Mouse (Mus musculus) forebrain, embryonic 13.5 days (tissue): ENCODE measurements around the gene Mettl7a3. TPM values are rescaled to one million over a fixed set of nuclear protein-coding genes. Genes with fewer than 3 reads are reported as not detected.
"Not testable (repeated sequence)": the region's sequence is repeated elsewhere in the genome, so short reads cannot be mapped to it uniquely, and the experiment has no call there.

Experiments
- ATAC-seq: fragments of 200-750 bp; cut with Nextera tagmentation; 2 replicates; pipeline ENCODE4 v1.8.0; 2017
- H3K27ac ChIP-seq: fragments of 300-500 bp; sonication (generic); 2 replicates; pipeline ENCODE4 v1.5.1; 2015; ENCODE audit warnings: inconsistent platforms, mild to moderate bottlenecking, moderate library complexity
- H3K27me3 ChIP-seq: fragments of 300-500 bp; sonication (generic); 2 replicates; pipeline ENCODE4 v1.6.1; 2015; ENCODE audit warnings: mild to moderate bottlenecking, inconsistent platforms
- H3K36me3 ChIP-seq: fragments of 300-500 bp; sonication (generic); 2 replicates; pipeline ENCODE4 v1.6.1; 2015; ENCODE audit warnings: mild to moderate bottlenecking, inconsistent platforms; ENCODE audit not compliant: poor library complexity, severe bottlenecking
- H3K4me1 ChIP-seq: fragments of 300-500 bp; sonication (generic); 2 replicates; pipeline ENCODE4 v1.6.1; 2015; ENCODE audit warnings: inconsistent platforms
- H3K4me2 ChIP-seq: fragments of 300-500 bp; sonication (generic); 2 replicates; pipeline ENCODE4 v1.6.1; 2015; ENCODE audit warnings: inconsistent platforms, mild to moderate bottlenecking, moderate library complexity
- H3K4me3 ChIP-seq: fragments of 300-500 bp; sonication (generic); 2 replicates; pipeline ENCODE4 v1.5.1; 2015; ENCODE audit warnings: mild to moderate bottlenecking, inconsistent platforms
- H3K9ac ChIP-seq: fragments of 300-500 bp; sonication (generic); 2 replicates; pipeline ENCODE4 v1.6.1; 2015; ENCODE audit warnings: mild to moderate bottlenecking, inconsistent platforms
- H3K9me3 ChIP-seq: fragments of 300-500 bp; sonication (generic); replicated peaks from 2 replicates; pipeline ENCODE4 v1.6.1; 2016; ENCODE audit warnings: inconsistent platforms
- WGBS: fragments of 180-500 bp; shearing (Covaris S2); methylation state at CpG from one replicate; pipeline ENCODE4 v1.1.7; 2015; 5-methylcytosine and 5-hydroxymethylcytosine counted together
- polyA plus RNA-seq: library from polyadenylated mRNA; unstranded; fragments of >200 nt; fragmentation: Nextera tagmentation; extraction: Ambion mirVana; gene quantifications from 2 replicates; pipeline ENCODE4 v1.2.1, GENCODE M21; 2015

The Mettl7a3 gene
- polyA plus RNA-seq, 1 experiment from 2014 or later = not detected

- not testable (repeated sequence) for H3K36me3 ChIP-seq, H3K9me3 ChIP-seq, H3K9ac ChIP-seq, H3K27ac ChIP-seq, H3K27me3 ChIP-seq, ATAC-seq, H3K4me3 ChIP-seq, H3K4me2 ChIP-seq, H3K4me1 ChIP-seq
- 42% methylated on average over 10 of the region's 10 CpGs for WGBS
These were observed 3.1 kb downstream of the Mettl7a3 start for GRCm38 (mm10) chr15:100337847-100338246.

GRCm38 (mm10) chr15:100341314-100341980 lies 6.7 kb downstream of the Mettl7a3 start:
- 69% methylated on average over 5 of the region's 5 CpGs for WGBS
- H3K9me3 ChIP-seq, H3K27ac ChIP-seq, H3K9ac ChIP-seq, H3K36me3 ChIP-seq, H3K27me3 ChIP-seq, H3K4me2 ChIP-seq, H3K4me1 ChIP-seq, H3K4me3 ChIP-seq, ATAC-seq: not testable (repeated sequence)

DNA sequence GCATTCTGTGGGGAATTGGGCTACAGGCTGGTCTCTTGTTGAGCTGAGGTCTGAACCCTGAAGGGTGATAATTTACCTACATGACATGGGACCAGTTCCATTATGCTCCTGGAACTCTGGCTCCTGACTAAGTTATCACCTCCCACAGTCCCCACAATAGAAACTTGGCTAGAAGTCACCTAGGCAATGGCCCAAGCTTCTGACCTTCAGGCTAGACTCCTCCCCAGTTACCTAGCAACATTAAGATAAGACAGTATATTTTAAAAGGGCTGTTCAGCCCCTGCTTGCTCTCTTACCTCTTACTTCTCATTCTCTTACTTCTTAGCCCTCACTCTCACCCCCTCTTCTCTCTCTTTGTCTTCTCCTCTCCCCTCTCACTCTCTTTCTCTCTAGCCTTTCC lies 10.8 kb downstream of the Mettl7a3 start:
- Histone ChIP-seq H3K27ac (no peak overlapping the region), H3K36me3 (no peaks in the 10 kb centered on the region), H3K27me3 (no peaks in the 10 kb centered on the region), H3K9me3 (no peaks in the 10 kb centered on the region), H3K9ac (no peak overlapping the region), H3K4me3 (no peak overlapping the region), H3K4me1 (no peaks in the 10 kb centered on the region), H3K4me2 (no peak overlapping the region)
- ATAC-seq = no peak

GRCm38 (mm10) chr15:100346761-100347160 lies 12.0 kb downstream of the Mettl7a3 start:
- no peaks in the 10 kb centered on the region for H3K27me3 ChIP-seq
- WGBS = 58% methylated on average over 14 of the region's 14 CpGs
- H3K36me3 ChIP-seq = no peaks in the 10 kb centered on the region
- H3K9me3 ChIP-seq = no peaks in the 10 kb centered on the region
- H3K4me1 ChIP-seq = no peaks in the 10 kb centered on the region
- no peak for ATAC-seq
- no peak overlapping the region for H3K27ac ChIP-seq
- no peak overlapping the region for H3K4me3 ChIP-seq
- no peak overlapping the region for H3K9ac ChIP-seq
- no peak overlapping the region for H3K4me2 ChIP-seq

GRCm38 (mm10) chr15:100349496-100349895 lies 14.8 kb downstream of the Mettl7a3 start:
- Histone ChIP-seq H3K9ac (no peak overlapping the region), H3K4me2 (no peak overlapping the region), H3K27me3 (no peaks in the 10 kb centered on the region), H3K4me3 (no peak overlapping the region), H3K27ac (no peak overlapping the region), H3K36me3 (no peaks in the 10 kb centered on the region), H3K4me1 (no peaks in the 10 kb centered on the region), H3K9me3 (no peaks in the 10 kb centered on the region)
- no peak for ATAC-seq
- WGBS = 50% methylated on average over 2 of the region's 2 CpGs

- no peak overlapping the region for H3K4me3 ChIP-seq
- ATAC-seq = no peak
- no peak overlapping the region for H3K9ac ChIP-seq
- no peak overlapping the region for H3K27ac ChIP-seq
- H3K4me1 ChIP-seq = no peaks in the 10 kb centered on the region
- no peaks in the 10 kb centered on the region for H3K9me3 ChIP-seq
- H3K27me3 ChIP-seq = no peaks in the 10 kb centered on the region
- 83% methylated on average over 6 of the region's 6 CpGs for WGBS
- H3K36me3 ChIP-seq = no peaks in the 10 kb centered on the region
- no peak overlapping the region for H3K4me2 ChIP-seq
These were observed 16.9 kb downstream of the Mettl7a3 start for GRCm38 (mm10) chr15:100351501-100352060.

DNA sequence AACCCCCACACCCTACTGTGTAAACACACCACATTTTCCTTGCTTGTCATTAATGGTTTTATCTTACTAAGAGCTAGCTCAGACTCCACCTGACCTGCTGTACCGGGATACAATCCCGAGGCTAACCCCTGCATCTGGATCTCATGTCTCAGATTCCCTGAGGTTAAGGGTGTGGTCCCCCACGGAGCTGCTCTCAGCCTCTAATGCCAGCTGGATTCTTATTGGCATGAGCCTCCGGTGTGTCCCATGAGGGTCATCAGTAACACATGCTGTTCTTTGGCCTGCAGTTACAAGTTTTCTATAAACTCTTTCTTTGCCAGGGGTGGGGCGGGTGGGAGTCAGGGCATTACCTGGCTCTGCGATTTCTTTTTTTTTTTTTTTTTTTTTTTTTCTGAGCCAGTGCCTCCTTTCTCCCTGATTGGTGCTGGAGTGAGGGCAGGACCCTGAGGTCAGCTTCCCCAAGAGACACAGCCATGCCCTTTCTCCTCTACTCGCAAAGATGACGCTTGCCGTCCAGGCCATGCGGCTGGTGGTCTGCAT lies 18.1 kb downstream of the Mettl7a3 start, which contains the start of the genes Methig1 and Mettl7a2:
Methig1 (plus strand) TSS at position 439 of the 540 bp plus-strand sequence.
Mettl7a2 (plus strand) TSS at position 490 of the 540 bp plus-strand sequence.
- Histone ChIP-seq H3K36me3 (no peaks in the 10 kb centered on the region), H3K9me3 (no peaks in the 10 kb centered on the region), H3K9ac (no peak within 1 kb of the TSS), H3K4me2 (no peak within 1 kb of the TSS), H3K4me1 (no peaks in the 10 kb centered on the region), H3K4me3 (no peak within 1 kb of the TSS), H3K27me3 (no peaks in the 10 kb centered on the region), H3K27ac (no peak within 1 kb of the TSS)
- no peak for ATAC-seq
- 91% methylated on average over 9 of the region's 10 CpGs for WGBS

DNA sequence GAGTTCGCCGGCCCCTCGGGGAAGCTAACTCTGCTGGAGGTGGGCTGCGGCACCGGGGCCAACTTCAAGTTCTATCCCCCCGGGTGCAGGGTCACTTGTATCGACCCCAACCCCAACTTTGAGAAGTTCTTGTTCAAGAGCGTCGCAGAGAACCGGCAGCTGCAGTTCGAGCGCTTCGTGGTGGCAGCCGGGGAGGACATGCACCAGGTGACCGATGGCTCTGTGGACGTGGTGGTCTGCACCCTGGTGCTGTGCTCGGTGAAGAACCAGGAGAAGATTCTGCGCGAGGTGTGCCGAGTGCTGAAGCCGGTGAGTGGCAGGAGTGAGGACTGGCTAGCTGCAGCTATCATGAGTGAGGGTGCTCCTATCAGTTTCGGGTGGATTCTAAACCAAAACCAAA lies 18.7 kb downstream of the Mettl7a3 start:
- H3K36me3 ChIP-seq, H3K27ac ChIP-seq, H3K4me2 ChIP-seq, H3K9ac ChIP-seq, ATAC-seq, H3K4me1 ChIP-seq, H3K4me3 ChIP-seq, H3K9me3 ChIP-seq, H3K27me3 ChIP-seq: not testable (repeated sequence)
- 93% methylated on average over 13 of the region's 22 CpGs for WGBS

GRCm38 (mm10) chr15:100355876-100356275 lies 21.1 kb downstream of the Mettl7a3 start:
- 90% methylated on average over 5 of the region's 5 CpGs for WGBS
- ATAC-seq = no peak

GRCm38 (mm10) chr15:100364242-100364641 lies 29.5 kb downstream of the Mettl7a3 start, which contains the start of gene Higd1c:
Higd1c (plus strand) TSS chr15:100364542.
- Histone ChIP-seq H3K4me3 (no peak within 1 kb of the TSS), H3K9ac (no peak within 1 kb of the TSS), H3K9me3 (no peaks in the 10 kb centered on the region), H3K27me3 (no peaks in the 10 kb centered on the region), H3K4me1 (no peaks in the 10 kb centered on the region), H3K27ac (no peak within 1 kb of the TSS), H3K4me2 (no peak within 1 kb of the TSS), H3K36me3 (no peaks in the 10 kb centered on the region)
- 83% methylated on average over 7 of the region's 7 CpGs for WGBS
- no peak for ATAC-seq

More at GRCm38 (mm10) chr15:100355876-100356275, 21.1 kb downstream of the Mettl7a3 start:
- Histone ChIP-seq H3K27me3 (no peaks in the 10 kb centered on the region), H3K9me3 (no peaks in the 10 kb centered on the region), H3K9ac (no peak overlapping the region), H3K4me3 (no peak overlapping the region), H3K4me1 (no peaks in the 10 kb centered on the region), H3K27ac (no peak overlapping the region), H3K4me2 (no peak overlapping the region), H3K36me3 (no peaks in the 10 kb centered on the region)

DNA sequence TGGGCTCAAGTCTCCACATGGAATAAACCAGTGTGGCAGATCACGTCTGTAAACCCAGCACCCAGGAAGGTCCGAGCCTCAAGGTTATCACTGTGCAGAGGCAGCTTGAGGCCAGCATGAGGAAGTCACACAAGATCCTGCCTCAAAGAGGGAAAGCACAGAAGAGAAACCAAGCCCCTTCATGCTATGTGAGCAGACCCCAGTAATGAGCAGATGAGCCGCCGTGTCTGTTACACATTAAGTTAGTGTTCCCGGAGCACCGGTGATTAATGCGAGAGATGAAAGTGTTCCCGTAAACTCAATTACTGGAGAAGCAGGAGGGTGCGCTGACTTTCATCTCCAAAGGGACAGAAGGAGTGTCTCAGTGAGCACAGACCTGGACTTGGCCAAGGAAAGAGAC lies 31.2 kb downstream of the Mettl7a3 start:
- H3K4me1 ChIP-seq, H3K9me3 ChIP-seq, H3K4me2 ChIP-seq, H3K9ac ChIP-seq, H3K36me3 ChIP-seq, H3K27me3 ChIP-seq, H3K4me3 ChIP-seq, ATAC-seq, H3K27ac ChIP-seq: not testable (repeated sequence)
- WGBS = 70% methylated on average over 9 of the region's 9 CpGs

DNA sequence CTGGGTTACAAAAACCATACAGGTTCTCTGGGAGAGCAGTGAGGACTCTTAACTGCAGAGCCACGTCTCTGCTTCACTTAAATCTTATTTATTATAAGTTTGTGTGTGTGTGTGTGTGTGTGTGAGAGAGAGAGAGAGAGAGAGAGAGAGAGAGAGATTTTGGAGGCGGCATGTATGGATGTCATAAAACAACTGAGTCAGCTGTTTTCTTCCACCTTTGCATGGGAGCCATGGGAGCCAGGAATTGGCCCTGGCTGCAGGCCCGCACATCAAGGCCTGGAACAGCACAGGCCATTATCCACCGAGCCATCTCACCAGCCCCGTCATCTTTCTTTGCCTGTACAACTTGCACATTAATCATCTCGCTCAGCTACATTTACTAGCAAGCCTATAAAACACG lies 32.4 kb downstream of the Mettl7a3 start:
- 84% methylated on average over 7 of the region's 7 CpGs for WGBS

More for the DNA sequence above, 32.4 kb downstream of the Mettl7a3 start:
- Histone ChIP-seq H3K27ac (no peak overlapping the region), H3K36me3 (no peaks in the 10 kb centered on the region), H3K4me1 (no peaks in the 10 kb centered on the region), H3K9me3 (no peaks in the 10 kb centered on the region), H3K4me3 (no peak overlapping the region), H3K4me2 (no peak overlapping the region), H3K27me3 (no peaks in the 10 kb centered on the region), H3K9ac (no peak overlapping the region)
- no peak for ATAC-seq
